Mouse (Mus musculus) ovary, postnatal 14 days (tissue): ENCODE measurements around the gene Adora2b.
A peak's percentile ranks its signal among the peaks of the same experiment; 100 is the strongest.

Source experiments
- DNase-seq: peaks from one replicate; pipeline ENCODE4 v3.0.0; 2022; ENCODE audit warnings: low spot score

Adora2b gene

DNA sequence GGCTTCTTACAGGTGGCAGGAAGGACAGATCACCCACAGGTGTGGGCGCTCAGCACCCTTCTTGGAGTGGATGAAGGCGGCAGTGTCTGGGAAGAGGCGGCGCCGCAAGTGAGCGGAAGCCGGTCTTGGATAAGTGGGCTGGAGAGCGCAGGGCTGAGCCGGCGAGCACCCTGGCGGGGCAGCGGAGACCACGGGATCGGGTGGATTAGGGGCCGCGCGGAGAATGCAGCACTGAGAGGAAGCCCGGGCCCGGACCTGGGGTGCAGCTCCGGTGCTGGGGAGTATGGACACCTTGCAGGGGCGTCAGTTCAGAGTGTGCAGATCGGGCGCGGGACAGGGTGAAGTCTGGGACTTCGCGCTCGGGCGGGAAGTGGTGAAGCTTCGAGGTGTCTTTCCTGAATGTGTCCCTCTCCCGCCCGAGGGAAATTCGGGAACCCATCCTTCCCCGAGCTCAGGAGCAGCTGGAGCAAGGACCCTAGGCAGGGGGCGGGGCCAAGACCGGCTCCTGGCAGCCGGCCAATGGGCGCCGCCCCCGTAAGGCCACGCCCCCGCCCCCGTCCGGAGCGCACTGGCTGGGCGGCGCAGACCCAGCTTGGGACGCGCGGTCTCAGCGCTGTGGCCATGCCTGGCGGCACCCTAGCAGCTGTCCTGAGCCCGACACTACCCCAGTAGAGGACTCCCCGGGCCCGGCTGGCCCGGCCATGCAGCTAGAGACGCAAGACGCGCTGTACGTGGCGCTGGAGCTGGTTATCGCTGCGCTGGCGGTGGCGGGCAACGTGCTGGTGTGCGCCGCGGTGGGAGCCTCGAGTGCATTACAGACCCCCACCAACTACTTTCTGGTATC lies at the start of gene Adora2b:
Gene Adora2b, plus strand, starts transcription at position 584 of the 844 bp plus-strand sequence.
- peak; percentile 45 for DNase-seq

DNA sequence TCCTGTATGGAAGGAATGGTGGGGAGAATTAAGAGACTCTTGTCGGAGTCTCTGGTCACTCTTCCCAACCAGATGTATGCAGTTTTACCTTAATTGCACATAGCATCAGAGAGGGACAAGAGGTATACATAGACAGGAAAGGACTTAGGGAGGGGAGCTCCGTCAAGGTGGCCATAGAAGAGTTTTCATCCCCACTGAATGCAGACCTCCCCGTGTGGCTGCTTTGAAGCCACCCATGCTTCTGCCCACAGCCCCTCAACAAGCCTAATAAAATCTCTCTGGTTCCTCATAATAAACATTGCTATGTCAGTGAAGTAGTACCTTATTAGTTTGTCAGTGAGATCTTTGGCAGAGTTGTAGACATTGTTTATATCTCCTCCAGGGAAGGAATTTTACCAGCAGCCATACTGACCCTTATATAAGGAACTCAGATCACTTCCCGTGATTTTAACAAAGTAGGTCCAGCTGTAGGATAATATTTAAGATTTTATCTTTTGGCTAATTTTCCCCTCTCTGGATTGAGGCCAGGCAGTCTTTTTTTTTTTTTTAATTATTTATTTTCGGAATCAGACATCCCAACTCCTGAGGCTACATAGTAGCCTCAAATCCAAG lies 47.8 kb upstream of the Adora2b start:
- DNase-seq = no peak

DNA sequence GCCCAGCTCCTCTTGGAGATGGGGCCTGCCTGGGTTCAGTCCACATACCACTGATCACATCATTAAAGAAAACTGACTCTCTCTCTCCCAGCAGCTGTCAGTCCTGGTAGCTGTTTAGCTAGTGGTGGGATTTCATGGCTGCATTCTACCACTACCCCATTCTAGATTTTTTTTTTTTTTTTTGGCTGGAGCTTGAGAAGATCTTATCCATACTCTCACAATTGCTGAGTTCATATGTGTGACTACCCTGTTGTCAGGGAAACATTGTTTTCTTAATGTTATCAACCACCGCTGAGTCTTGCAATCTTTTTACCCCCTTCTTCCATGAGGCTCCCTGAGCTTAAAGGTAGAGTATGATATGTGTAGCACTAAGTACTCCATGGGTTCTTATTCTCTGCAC lies 46.1 kb upstream of the Adora2b start:
- DNase-seq = no peak

DNA sequence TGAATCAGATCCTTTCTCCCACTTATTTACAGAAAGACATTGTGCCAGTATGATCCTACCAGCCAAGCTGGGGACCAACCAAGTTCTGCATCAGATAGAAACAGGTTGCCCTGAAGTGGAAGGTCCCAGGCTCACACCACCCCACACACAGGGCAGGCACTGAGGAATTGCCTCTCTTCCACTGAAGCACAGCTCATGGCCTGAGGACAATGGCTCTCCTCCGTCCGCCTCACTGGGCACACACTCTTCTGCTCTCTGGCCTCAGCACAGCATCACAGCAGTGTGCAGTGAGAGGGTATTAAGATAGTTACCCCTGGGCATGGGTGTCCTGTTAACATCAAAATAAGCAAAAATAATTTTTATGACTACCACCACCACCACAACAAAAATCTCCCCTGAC lies 39.7 kb upstream of the Adora2b start:
- DNase-seq = no peak

DNA sequence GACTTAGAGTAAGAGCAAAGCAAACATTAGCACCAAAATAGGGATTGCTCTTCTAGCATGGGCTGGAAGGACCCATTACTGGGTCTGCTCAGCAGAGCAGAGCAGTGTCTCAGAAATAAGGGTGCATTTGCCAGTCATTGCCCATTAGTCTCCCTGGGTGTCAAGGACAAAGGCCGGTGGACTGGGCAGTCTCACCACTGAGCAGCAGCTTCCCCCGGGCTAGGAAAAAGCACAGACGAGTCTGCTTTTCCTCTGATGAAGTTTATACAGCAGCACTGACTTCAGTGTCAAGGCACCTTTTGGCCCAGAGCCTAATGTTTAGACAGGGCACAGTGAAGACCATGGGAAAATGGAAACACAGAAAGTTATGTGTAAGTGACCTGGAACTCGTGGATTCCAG lies 38.9 kb upstream of the Adora2b start:
- no peak for DNase-seq

DNA sequence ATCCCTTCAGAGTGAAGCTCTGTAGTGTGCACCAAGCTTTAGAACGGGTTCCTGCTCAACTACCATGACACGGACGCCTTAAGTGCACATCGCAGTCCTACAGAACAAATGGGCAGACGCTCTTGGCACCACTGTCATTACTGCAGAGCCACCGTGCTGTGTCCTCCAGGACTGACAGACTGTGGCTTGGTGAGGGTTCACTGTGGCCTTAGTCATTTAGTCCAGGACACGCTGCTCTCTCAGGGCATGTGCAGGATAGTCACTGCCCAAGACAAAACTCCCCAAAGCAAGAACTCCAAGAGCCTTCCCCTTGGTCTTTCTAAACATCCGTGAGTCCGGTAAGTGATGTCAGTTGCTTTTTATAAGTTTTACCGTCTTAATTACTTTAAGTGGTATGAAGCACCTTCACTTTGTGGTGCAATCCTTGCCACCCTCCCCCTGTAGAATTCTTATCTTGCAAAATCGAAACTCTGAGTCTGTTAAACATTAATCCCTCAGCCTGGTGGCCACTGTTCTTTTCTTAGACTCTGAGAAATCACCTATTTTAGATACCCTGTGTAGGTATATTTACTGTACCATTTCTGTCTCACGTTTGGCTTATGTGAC lies 35.3 kb upstream of the Adora2b start:
- no peak for DNase-seq

DNA sequence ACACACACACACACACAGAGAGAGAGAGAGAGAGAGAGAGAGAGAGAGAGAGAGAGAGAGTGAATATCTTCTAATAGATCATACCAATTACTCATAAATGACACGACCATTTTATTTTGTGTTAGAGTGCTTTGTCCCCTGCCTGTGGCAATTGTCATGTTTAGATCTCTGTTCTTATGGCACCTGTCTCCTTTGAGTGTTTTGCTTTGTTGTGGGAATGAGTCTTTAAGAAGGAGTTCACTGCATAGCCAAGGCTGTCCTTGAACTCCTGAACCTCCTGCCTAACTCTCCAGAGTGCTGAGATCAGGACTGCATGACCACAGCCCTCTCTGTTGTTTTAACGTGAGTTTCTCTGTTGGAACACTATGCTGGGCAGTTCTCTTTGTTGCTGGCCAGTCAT lies 33.7 kb upstream of the Adora2b start:
- DNase-seq = no peak

DNA sequence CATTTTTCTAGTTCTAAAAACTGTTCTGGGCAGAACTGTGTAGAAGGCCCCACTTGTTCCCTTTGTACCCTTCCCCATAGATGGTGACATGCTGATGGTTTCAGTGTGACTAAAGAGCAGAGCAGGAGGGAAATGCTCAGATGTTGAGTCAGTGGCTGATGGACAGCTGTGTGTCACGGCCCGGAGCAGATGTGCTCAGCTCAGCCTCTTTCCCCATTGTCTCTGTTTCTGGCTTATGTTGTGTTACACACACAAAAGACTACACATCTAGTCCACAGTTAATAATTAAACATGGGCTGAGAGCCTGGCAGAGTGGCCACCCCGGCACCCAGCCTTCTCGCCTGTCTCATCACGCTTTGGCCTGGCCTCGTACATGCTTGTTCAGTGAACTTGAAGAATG lies 31.0 kb upstream of the Adora2b start:
- no peak for DNase-seq

DNA sequence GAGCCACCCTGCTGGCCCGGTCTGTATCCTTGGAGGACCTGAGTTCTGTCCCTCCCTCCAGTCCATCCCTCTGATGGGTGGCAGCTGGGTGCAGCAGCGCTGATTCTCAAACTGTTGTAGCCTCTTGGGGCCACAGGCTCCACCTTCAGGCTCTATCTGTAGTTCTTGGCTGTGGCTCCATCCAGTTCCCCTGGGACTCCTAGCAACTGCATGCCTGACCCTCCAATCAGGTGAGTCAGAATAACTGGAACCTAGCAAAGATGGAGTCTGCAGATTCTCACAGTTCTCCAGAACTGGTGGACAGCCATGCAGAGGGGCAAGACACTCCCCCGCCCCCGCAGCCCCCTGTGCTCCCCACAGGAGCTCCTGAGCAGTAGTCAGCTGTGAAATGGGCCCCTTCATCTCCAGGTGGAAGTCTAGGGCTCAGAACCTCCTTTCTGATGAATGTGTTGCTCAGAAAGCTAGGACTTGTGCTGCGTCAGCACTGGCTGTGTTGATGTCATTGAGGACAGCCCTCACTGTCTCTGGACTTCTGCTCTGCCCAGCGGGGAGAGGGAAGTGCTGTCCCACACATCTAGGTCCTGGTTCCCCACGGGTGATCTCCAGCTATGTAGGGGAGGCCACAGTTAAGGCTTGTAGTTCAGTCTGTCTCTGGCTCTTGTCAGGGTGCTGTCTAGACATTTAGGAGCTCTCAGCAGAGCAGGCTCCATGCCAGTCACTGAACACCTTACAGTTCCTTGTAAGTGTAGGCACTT lies 27.9 kb upstream of the Adora2b start:
- no peak for DNase-seq

DNA sequence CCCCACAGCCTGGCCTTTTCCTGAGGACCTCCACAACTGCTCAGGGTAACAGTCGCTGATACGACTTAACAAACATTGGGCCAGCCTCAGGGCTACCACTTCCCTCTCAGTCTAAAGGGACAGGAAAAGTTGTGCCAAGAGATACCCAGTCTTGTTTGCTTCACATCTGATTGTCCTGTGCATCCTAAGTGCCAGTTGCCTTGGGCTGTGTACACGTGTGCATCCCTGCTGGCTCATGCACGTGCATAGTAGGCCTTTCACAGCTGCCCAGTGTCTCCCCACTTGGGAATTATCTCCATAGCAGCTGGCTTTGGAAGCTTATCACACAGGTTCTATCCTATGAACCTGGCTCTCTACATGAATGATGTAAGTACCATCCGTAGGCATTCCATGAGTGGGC lies 25.4 kb upstream of the Adora2b start:
- no peak for DNase-seq

DNA sequence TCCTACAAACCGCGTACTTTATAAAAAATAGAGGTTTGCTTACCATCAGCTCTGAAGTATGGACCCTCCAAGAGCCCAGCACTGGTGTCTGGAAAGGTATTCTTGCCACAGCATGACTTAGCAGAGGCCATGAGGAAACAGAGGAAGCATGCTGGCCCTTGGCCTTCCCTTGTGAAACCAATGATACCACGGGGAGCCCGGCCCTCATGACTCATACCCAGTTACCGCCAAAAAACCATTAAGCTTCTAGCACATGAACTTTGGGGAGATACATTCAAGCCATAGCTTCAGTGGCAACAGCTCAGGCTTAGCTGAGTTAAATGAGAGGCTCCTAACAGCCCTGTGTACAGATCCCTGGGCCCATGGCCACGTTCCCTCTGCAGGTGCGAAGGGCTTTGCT lies 24.8 kb upstream of the Adora2b start:
- no peak for DNase-seq

DNA sequence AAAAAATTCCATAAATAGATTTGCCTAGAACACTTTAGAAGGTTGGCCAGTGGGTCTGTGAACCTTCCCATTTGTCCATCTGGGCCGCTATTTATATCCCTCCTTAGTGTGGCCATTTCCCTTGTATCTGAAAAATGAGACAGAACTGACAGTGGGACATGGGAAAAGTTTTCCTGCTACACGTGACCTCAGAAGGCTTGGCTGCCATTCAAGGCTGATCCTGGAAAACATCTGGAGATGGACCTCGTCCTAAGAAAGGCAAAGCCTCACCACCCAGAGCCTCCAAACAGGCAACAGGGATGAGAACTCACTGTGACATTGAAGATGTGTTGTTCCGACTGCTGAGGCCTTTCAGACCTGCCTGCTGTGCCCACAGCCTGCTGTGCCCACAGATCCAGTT lies 24.0 kb upstream of the Adora2b start:
- no peak for DNase-seq

DNA sequence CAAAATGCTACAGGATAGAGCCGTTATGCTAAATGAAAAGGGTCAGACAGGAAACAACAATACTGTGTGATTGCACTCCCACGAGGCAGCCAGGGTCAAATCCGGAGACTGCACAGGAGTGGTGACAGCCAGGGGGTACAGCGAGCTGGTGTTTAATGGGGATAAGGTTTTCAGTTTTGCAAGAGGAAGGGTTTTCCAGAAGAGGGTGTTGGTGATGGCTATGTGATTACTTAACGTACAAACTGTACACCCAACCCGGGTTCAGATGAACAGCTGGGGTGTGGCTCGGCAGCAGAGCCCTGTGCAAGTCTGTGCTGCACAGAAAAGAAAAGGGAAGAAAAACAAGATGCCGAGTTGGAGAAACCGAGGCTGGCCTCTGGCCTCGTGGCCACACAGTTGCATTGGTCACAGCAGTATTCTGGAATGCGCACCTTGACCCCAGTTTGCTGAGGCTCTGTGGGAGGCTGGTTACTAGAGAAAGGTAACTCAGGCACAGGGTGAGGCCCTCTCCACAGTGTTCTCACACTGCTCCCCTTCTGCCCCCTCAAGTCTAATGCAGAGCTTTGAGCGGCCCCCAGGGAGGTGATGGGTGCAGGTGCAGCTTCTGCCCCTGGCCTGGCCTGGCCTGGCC lies 8.0 kb upstream of the Adora2b start:
- DNase-seq = no peak

DNA sequence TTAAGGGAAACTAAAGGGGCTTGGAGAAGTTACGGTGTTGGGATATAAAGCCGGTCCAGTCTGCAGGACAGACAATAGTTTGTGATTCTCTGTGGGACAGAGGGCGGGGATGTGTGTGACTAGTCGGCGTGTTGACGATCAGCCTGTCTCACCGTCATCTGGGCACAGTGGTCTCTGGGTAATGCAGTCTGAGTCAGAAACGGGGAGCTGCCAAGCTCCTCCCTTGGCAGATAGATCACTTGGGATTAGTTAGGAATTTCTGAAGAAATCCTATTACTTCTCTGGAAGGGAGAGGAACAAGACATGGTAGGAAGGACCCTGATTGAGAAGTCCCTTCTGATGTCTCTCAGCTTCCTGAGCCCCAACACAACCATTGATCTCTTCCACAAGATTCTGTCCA lies 4.9 kb upstream of the Adora2b start:
- no peak for DNase-seq

DNA sequence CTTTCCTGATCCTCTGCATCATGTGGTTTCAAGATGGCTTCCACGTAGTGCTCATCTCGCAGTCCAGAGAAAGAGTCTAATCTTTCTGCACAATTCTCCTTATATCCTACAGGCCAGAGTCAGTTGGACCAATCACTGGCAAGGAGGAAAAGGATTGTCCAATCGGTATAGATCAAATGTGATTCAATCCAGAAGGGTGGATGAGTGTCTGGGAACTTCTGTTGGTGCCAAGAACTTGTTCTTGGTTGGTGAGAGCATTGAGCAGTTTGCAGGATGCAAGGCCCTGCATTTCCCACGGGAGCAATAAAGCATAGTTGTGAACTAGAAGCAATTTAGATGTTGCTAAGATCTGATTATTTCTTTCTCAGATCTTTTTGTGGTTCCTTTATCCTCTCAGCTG lies 4.3 kb upstream of the Adora2b start:
- no peak for DNase-seq

DNA sequence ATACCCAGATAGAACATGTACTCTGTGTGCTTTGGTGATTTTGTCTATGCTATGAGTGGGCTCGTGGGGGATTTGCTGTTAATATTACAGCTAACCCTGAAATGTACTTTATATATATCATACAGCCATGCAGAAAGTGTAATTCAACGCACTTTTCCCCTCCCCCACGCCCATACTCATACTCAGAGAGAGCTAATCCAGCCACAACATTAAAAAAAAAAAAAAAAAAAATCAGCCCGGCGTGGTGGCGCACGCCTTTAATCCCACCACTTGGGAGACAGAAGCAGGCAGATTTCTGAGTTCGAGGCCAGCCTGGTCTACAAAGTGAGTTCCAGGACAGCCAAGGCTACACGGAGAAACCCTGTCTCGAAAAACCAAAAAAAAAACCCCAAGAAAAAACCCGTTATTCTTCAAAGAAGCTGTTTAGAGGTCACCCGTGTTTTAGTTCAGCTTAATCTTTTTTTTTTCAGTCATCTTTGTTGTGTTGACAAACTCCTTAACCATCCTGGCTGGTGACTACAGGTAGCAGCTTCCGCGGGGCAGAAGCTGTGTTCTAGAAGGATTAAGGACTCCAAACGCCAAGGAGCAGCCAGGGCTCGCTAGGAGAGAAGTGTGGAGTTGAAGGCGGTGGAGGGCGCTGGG lies 904 bp upstream of the Adora2b start:
- no peak for DNase-seq

DNA sequence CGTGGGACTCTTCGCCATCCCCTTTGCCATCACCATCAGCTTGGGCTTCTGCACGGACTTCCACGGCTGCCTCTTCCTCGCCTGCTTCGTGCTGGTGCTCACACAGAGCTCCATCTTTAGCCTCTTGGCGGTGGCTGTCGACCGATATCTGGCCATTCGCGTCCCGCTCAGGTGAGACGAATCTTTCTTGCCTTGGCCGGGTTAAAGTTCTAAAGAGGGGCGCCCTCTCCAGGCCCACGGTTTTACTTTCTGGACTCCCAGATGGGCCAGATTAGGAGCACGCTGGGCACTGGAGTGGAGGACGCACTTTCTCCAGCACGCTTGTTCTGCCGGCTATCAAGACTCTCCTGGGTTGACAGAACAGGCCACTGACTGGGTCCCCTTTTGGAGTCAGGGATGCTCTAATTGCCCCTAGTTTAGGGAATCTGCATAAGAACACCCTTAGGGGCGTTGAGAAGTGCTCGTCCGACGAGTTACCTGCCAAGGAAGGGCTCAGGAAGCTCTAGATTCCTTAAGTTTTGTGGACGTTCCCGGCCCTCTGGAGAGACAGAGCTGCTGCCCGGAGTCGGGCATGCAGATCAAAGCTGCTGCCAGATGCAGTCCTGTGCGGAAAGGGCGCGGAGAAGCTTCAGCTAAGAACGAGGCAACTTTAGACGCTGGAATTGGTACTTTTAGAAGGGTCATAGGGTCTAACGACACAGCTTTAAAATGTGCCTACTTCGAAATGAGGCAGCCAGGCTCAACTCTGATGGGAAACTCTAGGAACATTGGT lies 668 bp downstream of the Adora2b start:
- DNase-seq = peak; percentile 21

DNA sequence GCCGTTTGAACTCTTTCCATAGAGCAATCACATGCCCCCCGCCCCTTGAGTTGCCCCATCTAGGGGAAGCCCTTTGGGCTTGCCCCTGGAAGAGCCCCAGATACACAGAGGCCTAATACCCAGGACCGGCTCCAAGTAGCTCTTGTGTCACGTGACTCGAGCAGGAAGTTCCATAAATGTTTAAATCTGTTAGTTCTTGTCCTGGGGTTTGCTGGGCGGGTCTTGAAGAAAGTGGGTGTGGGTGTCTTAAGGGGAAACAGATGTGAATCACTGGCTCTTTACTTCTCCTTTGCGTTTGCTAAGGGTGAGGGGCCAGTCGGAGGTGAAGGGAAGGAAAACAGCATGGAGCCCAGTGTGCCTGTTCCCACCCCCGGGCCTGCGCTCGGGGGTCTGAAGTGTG lies 2.3 kb downstream of the Adora2b start:
- DNase-seq = no peak

DNA sequence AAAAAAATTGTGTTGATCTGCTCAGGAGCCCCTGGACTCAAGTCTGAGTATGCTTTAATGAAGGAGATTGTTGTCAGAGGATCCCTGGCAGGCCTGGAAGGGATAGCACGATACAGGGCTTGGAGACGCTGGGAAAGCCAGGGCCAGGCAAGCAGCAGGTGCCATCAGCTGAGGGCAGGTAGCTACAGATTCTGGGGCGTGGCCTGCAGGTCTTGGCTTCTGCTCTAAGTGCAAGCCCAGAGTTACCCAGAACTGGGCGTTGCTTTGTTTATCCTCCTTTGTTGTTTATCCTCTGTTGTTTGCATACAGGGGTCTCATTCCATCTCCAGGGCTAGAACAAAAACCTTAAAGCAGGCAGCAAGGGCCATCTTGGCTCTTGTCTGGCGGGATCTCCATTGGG lies 4.6 kb downstream of the Adora2b start:
- DNase-seq = no peak

DNA sequence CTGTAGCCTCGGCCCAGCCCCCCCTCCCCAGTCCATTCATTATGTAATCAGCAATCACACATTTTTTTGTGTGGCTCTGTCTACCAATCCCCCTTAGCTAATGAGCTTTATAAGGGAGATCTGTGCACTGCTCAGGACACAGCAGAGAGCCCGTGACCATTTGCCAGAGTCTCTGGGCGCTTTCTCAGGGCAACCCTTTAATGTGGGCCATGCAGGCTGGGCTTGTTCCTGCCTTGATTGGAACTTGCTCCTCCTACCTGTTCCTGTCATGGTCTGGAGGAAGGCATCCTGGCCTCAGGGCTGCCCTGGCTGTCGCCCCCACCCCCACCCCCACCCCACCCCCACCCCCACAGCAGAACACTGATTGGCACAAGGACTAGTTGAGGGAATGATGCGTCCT lies 10.4 kb downstream of the Adora2b start:
- DNase-seq = no peak

DNA sequence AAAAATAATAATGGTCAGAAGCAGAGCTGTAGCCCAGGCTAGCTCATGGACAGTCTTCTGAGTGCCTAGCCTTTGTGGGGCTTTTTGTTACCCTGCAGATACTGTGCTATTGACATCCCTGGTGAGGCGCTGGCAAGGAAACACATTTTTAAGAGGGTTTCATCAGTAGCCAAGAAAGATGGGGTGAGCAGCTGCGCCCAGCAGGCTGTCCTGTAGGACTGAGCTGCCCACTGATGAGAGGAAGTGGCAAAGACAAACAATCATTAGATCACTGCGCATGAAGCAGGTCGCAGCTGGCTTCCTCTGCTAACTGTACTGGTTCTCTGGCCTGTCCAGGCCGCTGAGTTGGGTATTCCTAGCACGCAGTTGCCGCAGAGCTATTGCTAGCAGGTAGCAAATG lies 14.8 kb downstream of the Adora2b start:
- no peak for DNase-seq
